In genomic region chr12:42987018-42987606, GRCm38 (mm10) we compare ENCODE assay signal across 9 mouse cellular contexts.
DNase-seq lines count a peak whose midpoint lies in the region; ATAC-seq and TF ChIP-seq lines count a peak whose summit lies in the region.
"Had no signal": no experiment of that assay in that cellular context is flagged by ENCODE, and none has a peak within 500 bp of the region (broad histone marks: within the 10 kb centered on the region; RNA-seq: fewer than 3 reads in every experiment).

No protein-coding gene starts in this region.

- no peak overlapping the region for H3K4me2 ChIP-seq in hindbrain, embryonic 16.5 days (ENCODE audit: low read length)
- H3K4me2 ChIP-seq in midbrain, embryonic 13.5 days (replicated peaks) = no peak overlapping the region
- H3K4me2 ChIP-seq: stomach, embryonic 15.5 days had no signal

- WGBS in hindbrain, embryonic 16.5 days = 32% methylated on average over 2 of the region's 2 CpGs
- 18% methylated on average over 2 of the region's 2 CpGs for WGBS in midbrain, embryonic 13.5 days

- TF ChIP-seq POLR2A in MEL (IDR thresholded peaks at IDR 0.05; ENCODE audit: control insufficient read depth in 1 of 2, insufficient read depth in 1 of 2, low read depth in 1 of 2, low read length in 2 of 2, poor library complexity in 1 of 2) = no peak
- TF ChIP-seq POLR2A in cortical plate, adult 2 months (IDR thresholded peaks at IDR 0.05; ENCODE audit: extremely low read depth, insufficient read depth, low read length) = no peak

- no peak; the same call in 1 of the 2 replicates for TF ChIP-seq RAD21 in MEL (IDR thresholded peaks at IDR 0.05; ENCODE audit: low read depth, low read length)

- H3K36me3 ChIP-seq in MEL (ENCODE audit: control insufficient read depth in 1 of 2, insufficient read depth in 2 of 2, low read length in 2 of 2) = no peaks in the 10 kb centered on the region
- no peaks in the 10 kb centered on the region for H3K36me3 ChIP-seq in hindbrain, embryonic 16.5 days (ENCODE audit: control insufficient read depth, insufficient read depth, low read length)
- no peaks in the 10 kb centered on the region for H3K36me3 ChIP-seq in midbrain, embryonic 13.5 days
- H3K36me3 ChIP-seq: stomach, embryonic 15.5 days had no signal

- H3K27me3 ChIP-seq in MEL (ENCODE audit: control insufficient read depth in 1 of 2, insufficient read depth in 2 of 2, low read length in 2 of 2) = no peaks in the 10 kb centered on the region
- H3K27me3 ChIP-seq in hindbrain, embryonic 16.5 days (replicated peaks; ENCODE audit: control insufficient read depth, insufficient read depth, low read length) = no peaks in the 10 kb centered on the region
- H3K27me3 ChIP-seq in midbrain, embryonic 13.5 days = no peaks in the 10 kb centered on the region
- H3K27me3 ChIP-seq: stomach, embryonic 15.5 days had no signal

- TF ChIP-seq EP300 in MEL (IDR thresholded peaks at IDR 0.05; ENCODE audit: low read depth in 1 of 2, low read length in 2 of 2) = no peak

- no peaks in the 10 kb centered on the region for H3K79me2 ChIP-seq in MEL (ENCODE audit: control insufficient read depth, insufficient read depth, low read length, poor library complexity)

- H3K4me3 ChIP-seq in MEL (ENCODE audit: control insufficient read depth in 1 of 2, insufficient read depth in 1 of 2, low read depth in 2 of 2, low read length in 2 of 2) = no peak overlapping the region
- H3K4me3 ChIP-seq in cortical plate, adult 2 months (ENCODE audit: insufficient read depth, low read length) = no peak overlapping the region
- no peak overlapping the region for H3K4me3 ChIP-seq in hindbrain, embryonic 16.5 days (ENCODE audit: low read length)
- no peak overlapping the region for H3K4me3 ChIP-seq in midbrain, embryonic 13.5 days (replicated peaks)
- H3K4me3 ChIP-seq: stomach, embryonic 15.5 days had no signal

- no peak overlapping the region for H3K9ac ChIP-seq in MEL (ENCODE audit: control insufficient read depth, low read depth, low read length, poor library complexity, severe bottlenecking)
- H3K9ac ChIP-seq in hindbrain, embryonic 16.5 days (ENCODE audit: low read depth, low read length) = no peak overlapping the region
- H3K9ac ChIP-seq in midbrain, embryonic 13.5 days (replicated peaks) = no peak overlapping the region
- H3K9ac ChIP-seq: stomach, embryonic 15.5 days had no signal

- peak in 2 of 3 experiments; percentile 18 to 29; a peak in 4 of 6 replicates for TF ChIP-seq CTCF in MEL (IDR thresholded peaks at IDR 0.05 in 2 of 3, conservative IDR thresholded peaks at IDR 0.05 in 1 of 3; ENCODE audit: control insufficient read depth in 1 of 3, insufficient read depth in 1 of 3, low read depth in 2 of 3, low read length in 3 of 3, poor library complexity in 1 of 3, severe bottlenecking in 1 of 3)
- peak; percentile 71 for TF ChIP-seq CTCF in cortical plate, adult 2 months (IDR thresholded peaks at IDR 0.05; ENCODE audit: extremely low read depth, insufficient read depth, low read length)

- no peak overlapping the region for H3K27ac ChIP-seq in MEL (ENCODE audit: control insufficient read depth, low read depth, low read length)
- H3K27ac ChIP-seq in cortical plate, adult 2 months (ENCODE audit: insufficient read depth, low read length) = no peak overlapping the region
- no peak overlapping the region for H3K27ac ChIP-seq in hindbrain, embryonic 16.5 days (ENCODE audit: low read depth, low read length)
- H3K27ac ChIP-seq in midbrain, embryonic 13.5 days = no peak overlapping the region
- H3K27ac ChIP-seq: macrophage; stomach, embryonic 15.5 days had no signal

- peak; percentile 80 for ATAC-seq in hindbrain, embryonic 16.5 days
- ATAC-seq in midbrain, embryonic 13.5 days = peak; percentile 90

- peak; percentile 17 for DNase-seq in MEL (ENCODE audit: low read depth, low spot score)
- no peak for DNase-seq in gastrocnemius, postnatal 25 days
- no peak for DNase-seq in lung, postnatal 14 days
- DNase-seq in spleen, postnatal 36 days (ENCODE audit: low spot score in 2 of 2) = no peak

- peaks cover 0 to 4% of the 10 kb centered on the region in 2 experiments; a peak in 2 of 4 replicates for H3K4me1 ChIP-seq in MEL (ENCODE audit: control insufficient read depth in 1 of 2, insufficient read depth in 2 of 2, low read length in 2 of 2)
- no peaks in the 10 kb centered on the region for H3K4me1 ChIP-seq in cortical plate, adult 2 months (ENCODE audit: control insufficient read depth, insufficient read depth, low read length)
- H3K4me1 ChIP-seq in hindbrain, embryonic 16.5 days (ENCODE audit: control insufficient read depth, insufficient read depth, low read depth, low read length) = no peaks in the 10 kb centered on the region
- H3K4me1 ChIP-seq in midbrain, embryonic 13.5 days (replicated peaks) = peaks cover 10% of the 10 kb centered on the region
- H3K4me1 ChIP-seq: stomach, embryonic 15.5 days had no signal

- no peaks in the 10 kb centered on the region for H3K9me3 ChIP-seq in MEL (replicated peaks; ENCODE audit: insufficient read depth, low read length)
- H3K9me3 ChIP-seq in hindbrain, embryonic 16.5 days (ENCODE audit: control insufficient read depth, low read length) = no peaks in the 10 kb centered on the region
- H3K9me3 ChIP-seq in midbrain, embryonic 13.5 days = no peaks in the 10 kb centered on the region
- H3K9me3 ChIP-seq: stomach, embryonic 15.5 days had no signal

TF ChIP-seq in MEL, 35 proteins besides CTCF, POLR2A, EP300 and RAD21:
- peak; percentile 30; the same call in 1 of the 2 replicates for TF ChIP-seq MXI1 (IDR thresholded peaks at IDR 0.05; ENCODE audit: low read depth, low read length)
- TF ChIP-seq SMC3 (IDR thresholded peaks at IDR 0.05; ENCODE audit: low read depth, low read length) = 0 out of 2 replicates have a peak, but pooled peaks have one; percentile 11
- no peak for TF ChIP-seq POLR2AphosphoS5 (IDR thresholded peaks at IDR 0.05; ENCODE audit: borderline replicate concordance, low read depth, low read length)
- TF ChIP-seq NELFE (IDR thresholded peaks at IDR 0.05; ENCODE audit: low read depth, low read length) = no peak
- no peak for TF ChIP-seq MAZ (IDR thresholded peaks at IDR 0.05; ENCODE audit: low read depth, low read length)
- TF ChIP-seq MAX (IDR thresholded peaks at IDR 0.05; ENCODE audit: low read length) = no peak
- TF ChIP-seq TBP (IDR thresholded peaks at IDR 0.05; ENCODE audit: low read depth, low read length) = no peak
- peak; percentile 64; the same call in 1 of the 2 replicates for TF ChIP-seq BHLHE40 (IDR thresholded peaks at IDR 0.05; ENCODE audit: borderline replicate concordance, low read depth, low read length)
- TF ChIP-seq GABPA (IDR thresholded peaks at IDR 0.05; ENCODE audit: low read depth, low read length) = no peak
- TF ChIP-seq CHD2 (IDR thresholded peaks at IDR 0.05; ENCODE audit: low read length) = no peak
- peak; percentile 21; the same call in 1 of the 2 replicates for TF ChIP-seq ZC3H11A (IDR thresholded peaks at IDR 0.05; ENCODE audit: low read depth, low read length)
- peak; percentile 47; the same call in 1 of the 2 replicates for TF ChIP-seq ETS1 (IDR thresholded peaks at IDR 0.05; ENCODE audit: low read depth, low read length)
- TF ChIP-seq POLR2AphosphoS2 (IDR thresholded peaks at IDR 0.05; ENCODE audit: low read length) = no peak
- TF ChIP-seq USF2 (IDR thresholded peaks at IDR 0.05; ENCODE audit: borderline replicate concordance in 1 of 2, insufficient read depth in 1 of 2, low read depth in 1 of 2, low read length in 2 of 2) = no peak
- TF ChIP-seq MEF2A (IDR thresholded peaks at IDR 0.05; ENCODE audit: extremely low read depth, insufficient replicate concordance, low read depth, low read length, poor library complexity, severe bottlenecking) = no peak
- no peak for TF ChIP-seq ZNF384 (IDR thresholded peaks at IDR 0.05; ENCODE audit: low read depth, low read length)
- no peak for TF ChIP-seq ZKSCAN1 (IDR thresholded peaks at IDR 0.05; ENCODE audit: low read depth, low read length)
